Mouse (Mus musculus) spleen, adult 2 months (tissue): ENCODE measurements around the gene Gm10073.

Source experiments
- CTCF ChIP-seq: fragments of 200-500 bp; IDR thresholded peaks from 2 replicates; pipeline ENCODE4 v1.5.1; 2011; ENCODE audit warnings: mild to moderate bottlenecking, inconsistent platforms; ENCODE audit not compliant: insufficient read depth, insufficient read length, insufficient replicate concordance; ENCODE audit errors: extremely low read depth
- POLR2A ChIP-seq: fragments of 200-500 bp; IDR thresholded peaks from 2 replicates; pipeline ENCODE4 v1.6.1; 2011; ENCODE audit warnings: low read depth, low read length, inconsistent platforms

DNA sequence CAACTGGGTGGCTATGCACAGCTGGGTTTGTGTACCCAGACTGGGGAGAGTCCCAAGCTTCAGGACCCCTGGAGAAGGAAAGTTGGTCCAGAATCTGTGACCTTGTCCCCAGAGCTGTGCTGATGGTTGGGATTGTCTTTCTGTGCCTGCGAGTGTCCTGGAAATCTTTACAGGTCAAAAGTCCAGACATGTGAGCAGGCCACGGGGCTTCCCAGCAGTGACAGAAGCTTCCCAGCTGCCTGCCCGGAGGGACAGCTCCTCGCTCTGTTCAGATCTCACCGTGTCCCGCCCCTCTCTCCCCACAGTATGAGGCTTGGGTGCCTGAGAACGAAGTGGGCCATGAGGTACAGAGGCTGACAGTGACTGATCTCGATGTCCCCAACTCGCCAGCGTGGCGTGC lies 32.3 kb downstream of the Gm10073 start:
- TF ChIP-seq POLR2A: no peak
- no peak for TF ChIP-seq CTCF
